Mouse (Mus musculus): ENCODE data around the gene Mief1. TPM values are rescaled to one million over a fixed set of nuclear protein-coding genes. Genes with fewer than 3 reads are reported as not detected.

Gene Mief1
- polyA plus RNA-seq, 1 experiment from 2014 or later: 37.7 TPM

DNA sequence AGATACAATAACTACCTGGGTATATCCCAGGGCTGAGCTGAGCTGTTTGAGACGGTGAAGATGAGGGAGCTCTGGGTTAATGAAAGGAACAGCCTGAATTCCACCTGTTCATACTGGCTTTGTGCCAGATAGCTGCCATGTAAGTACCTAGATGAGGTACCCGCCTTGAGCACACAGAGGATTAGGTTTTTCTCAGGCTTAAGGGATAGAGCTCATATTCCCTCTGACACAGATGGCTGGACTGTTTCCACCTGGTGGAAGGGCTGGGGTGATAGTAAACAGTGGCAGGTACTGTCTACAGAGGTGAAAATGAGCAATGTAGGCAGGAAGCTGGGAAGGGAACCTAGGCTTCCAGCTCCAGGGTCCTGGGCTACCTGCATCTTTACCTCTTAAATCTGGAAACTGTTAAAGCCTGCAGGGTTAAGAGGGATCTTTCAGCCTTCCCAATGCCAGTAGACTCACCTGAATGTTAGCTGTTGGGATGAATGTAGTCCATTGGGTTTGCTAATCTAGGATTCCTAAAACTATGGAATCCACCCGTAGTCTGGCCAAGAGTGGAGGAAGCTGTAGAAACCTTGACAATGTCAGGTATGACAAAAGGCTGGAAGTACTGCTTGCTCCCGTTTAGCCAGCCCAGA is 23.9 kb downstream of the Mief1 start:
- peak overlapping the region; percentile 100 for H3K9ac ChIP-seq
- H3K4me2 ChIP-seq: peak overlapping the region; percentile 99
- 37% methylated on average over 4 of the region's 4 CpGs for WGBS
- no peaks in the 10 kb centered on the region for H3K9me3 ChIP-seq
- no peak for ATAC-seq (ENCODE audit: low FRiP score)
- H3K27me3 ChIP-seq: no peaks in the 10 kb centered on the region
- H3K27ac ChIP-seq: peak overlapping the region; percentile 100
- H3K4me1 ChIP-seq (replicated peaks): peaks cover 50% of the 10 kb centered on the region
- peaks cover 44% of the 10 kb centered on the region for H3K36me3 ChIP-seq
- peak overlapping the region; percentile 100 for H3K4me3 ChIP-seq

DNA sequence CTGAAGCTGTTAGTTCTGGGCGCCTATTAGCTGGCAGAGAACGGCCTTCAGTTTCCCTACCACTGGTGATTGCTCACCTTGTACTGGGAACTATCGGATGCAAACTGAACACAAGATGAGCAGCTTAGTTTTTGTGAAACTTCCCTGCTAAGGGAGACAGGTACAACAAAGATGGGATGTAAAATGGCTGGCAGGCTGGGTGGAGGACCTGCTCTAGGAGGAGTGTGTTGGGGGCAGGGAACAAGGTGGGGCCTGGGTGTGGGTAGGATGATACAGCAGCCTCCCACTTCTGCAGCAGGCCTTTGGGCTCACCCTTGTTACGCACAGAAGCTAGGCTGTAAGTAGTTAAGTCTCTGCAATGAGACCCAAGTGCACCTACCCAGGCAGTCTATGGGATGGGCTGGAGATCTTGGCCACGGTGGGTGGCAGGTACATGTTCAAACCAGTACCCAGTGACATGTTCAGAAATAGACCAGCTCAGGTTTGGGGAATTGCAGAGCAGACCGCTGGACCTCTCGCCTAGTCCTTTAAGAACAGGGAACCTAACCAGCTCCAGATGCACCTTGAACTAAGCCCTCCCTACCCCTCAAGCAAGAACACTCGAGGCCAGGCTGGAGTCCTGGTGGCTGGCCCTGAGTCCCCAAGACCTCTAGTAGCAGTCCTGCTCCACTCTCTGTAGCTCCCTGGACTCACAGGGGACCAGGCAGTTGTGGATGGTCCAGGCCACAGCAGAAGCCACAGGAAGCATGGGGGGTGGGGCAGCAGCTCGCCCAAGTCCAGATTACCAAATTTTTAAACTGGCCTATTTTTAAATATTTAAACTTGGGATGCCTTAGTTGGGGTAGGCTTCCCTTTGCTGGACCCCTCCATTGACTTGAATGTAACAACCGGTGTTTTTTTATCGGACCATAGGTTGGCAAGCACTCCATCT is 24.7 kb downstream of the Mief1 start:
- Histone ChIP-seq H3K9ac (peak overlapping the region; percentile 100; the same call in 1 of the 2 replicates), H3K4me1 (replicated peaks) (peaks cover 56% of the 10 kb centered on the region), H3K9me3 (no peaks in the 10 kb centered on the region), H3K27ac (peak overlapping the region; percentile 100), H3K27me3 (no peaks in the 10 kb centered on the region), H3K4me2 (peak overlapping the region; percentile 99; the same call in 1 of the 2 replicates), H3K4me3 (0 out of 2 replicates have a peak overlapping the region, but pooled peaks have one; percentile 100), H3K36me3 (peaks cover 41% of the 10 kb centered on the region)
- WGBS: 75% methylated on average over 11 of the region's 11 CpGs
- no peak for ATAC-seq (ENCODE audit: low FRiP score)

DNA sequence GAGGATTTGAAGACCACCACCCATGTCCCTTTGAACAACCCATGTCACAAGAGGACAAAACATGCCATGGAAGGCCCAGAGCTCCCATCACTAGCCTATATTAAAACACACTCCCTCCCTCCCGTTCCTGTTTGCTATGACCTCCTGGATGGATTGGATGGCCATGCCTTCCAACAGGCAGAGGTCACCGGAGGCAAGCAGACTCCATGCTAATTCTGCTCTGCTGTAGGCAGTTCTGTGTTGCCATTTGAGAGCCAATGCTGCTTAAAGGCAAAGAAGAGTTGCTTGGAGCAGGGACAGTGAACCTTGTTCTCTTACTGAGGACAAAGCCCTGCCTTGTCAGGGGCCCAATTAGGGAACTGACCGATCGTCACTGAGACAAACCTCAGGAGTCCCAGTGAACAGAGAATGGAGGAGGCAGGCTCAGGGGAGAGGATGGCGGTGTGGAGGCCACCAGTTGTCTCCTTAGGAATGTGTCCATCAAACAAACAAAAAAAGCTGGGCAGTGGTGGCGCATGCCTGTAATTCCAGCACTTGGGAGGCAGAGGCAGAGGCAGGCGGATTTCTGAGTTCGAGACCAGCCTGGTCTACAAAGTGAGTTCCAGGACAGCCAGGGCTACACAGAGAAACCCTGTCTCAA is 25.7 kb downstream of the Mief1 start:
- H3K27ac ChIP-seq: 0 out of 2 replicates have a peak overlapping the region, but pooled peaks have one; percentile 100
- no peak overlapping the region for H3K4me3 ChIP-seq
- H3K9me3 ChIP-seq: no peaks in the 10 kb centered on the region
- 73% methylated on average over 8 of the region's 8 CpGs for WGBS
- H3K36me3 ChIP-seq: peaks cover 41% of the 10 kb centered on the region
- H3K4me2 ChIP-seq: no peak overlapping the region
- no peak for ATAC-seq (ENCODE audit: low FRiP score)
- H3K4me1 ChIP-seq (replicated peaks): peaks cover 50% of the 10 kb centered on the region
- H3K9ac ChIP-seq: peak overlapping the region; percentile 29; the same call in 1 of the 2 replicates
- H3K27me3 ChIP-seq: no peaks in the 10 kb centered on the region

DNA sequence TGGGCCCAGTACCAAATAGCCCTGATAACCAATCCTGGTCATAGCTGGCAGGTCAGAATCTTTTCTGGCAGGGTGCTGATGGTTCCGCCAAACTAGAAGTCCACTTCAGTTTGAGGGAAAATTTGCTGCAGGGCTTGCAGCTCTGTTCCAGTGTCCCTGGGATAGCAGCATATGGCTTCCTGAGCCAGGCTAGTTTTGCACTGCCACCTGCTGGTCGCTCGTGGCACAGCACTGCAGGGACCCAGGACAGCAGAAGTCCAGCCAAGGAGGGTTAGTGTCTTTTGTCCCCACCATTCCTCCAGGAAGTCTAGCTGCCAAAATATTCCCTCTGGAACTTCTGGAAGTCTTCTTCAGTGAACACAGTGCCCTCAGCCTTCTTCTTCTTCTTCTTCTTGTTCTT is 26.9 kb downstream of the Mief1 start:
- H3K4me3 ChIP-seq: no peak overlapping the region
- WGBS: 19% methylated on average over 3 of the region's 3 CpGs
- peaks cover 41% of the 10 kb centered on the region for H3K36me3 ChIP-seq

DNA sequence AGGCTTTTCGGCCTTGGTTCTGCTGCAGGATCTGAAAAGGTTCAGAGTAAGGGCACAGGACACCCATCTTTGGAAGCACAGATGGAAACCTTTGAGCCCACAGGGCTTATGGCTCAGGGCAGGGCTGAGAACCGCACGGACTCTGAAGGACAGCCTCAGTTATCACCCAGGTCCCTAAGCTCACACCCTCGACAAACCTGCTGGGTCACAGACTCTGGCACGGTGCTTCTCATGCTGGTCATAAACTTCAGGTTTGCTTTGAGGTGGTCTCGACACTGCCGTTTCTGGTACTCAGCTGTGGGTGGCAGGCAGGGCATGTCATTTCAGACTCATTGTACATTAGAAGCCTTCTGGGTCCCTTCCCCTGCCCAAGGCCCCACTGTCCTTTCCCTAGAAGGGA is 27.3 kb downstream of the Mief1 start:
- no peaks in the 10 kb centered on the region for H3K27me3 ChIP-seq
- no peak for ATAC-seq (ENCODE audit: low FRiP score)
- 86% methylated on average over 7 of the region's 7 CpGs for WGBS
- H3K4me3 ChIP-seq: no peak overlapping the region
- no peak overlapping the region for H3K9ac ChIP-seq
- no peak overlapping the region for H3K4me2 ChIP-seq
- peaks cover 41% of the 10 kb centered on the region for H3K36me3 ChIP-seq
- no peaks in the 10 kb centered on the region for H3K9me3 ChIP-seq
- peaks cover 52% of the 10 kb centered on the region for H3K4me1 ChIP-seq (replicated peaks)
- no peak overlapping the region for H3K27ac ChIP-seq

More for the DNA sequence above, 26.9 kb downstream of the Mief1 start:
- Histone ChIP-seq H3K9ac (no peak overlapping the region), H3K4me1 (replicated peaks) (peaks cover 52% of the 10 kb centered on the region), H3K4me2 (no peak overlapping the region), H3K27ac (0 out of 2 replicates have a peak overlapping the region, but pooled peaks have one; percentile 25), H3K27me3 (no peaks in the 10 kb centered on the region), H3K9me3 (no peaks in the 10 kb centered on the region)
- ATAC-seq (ENCODE audit: low FRiP score): no peak

DNA sequence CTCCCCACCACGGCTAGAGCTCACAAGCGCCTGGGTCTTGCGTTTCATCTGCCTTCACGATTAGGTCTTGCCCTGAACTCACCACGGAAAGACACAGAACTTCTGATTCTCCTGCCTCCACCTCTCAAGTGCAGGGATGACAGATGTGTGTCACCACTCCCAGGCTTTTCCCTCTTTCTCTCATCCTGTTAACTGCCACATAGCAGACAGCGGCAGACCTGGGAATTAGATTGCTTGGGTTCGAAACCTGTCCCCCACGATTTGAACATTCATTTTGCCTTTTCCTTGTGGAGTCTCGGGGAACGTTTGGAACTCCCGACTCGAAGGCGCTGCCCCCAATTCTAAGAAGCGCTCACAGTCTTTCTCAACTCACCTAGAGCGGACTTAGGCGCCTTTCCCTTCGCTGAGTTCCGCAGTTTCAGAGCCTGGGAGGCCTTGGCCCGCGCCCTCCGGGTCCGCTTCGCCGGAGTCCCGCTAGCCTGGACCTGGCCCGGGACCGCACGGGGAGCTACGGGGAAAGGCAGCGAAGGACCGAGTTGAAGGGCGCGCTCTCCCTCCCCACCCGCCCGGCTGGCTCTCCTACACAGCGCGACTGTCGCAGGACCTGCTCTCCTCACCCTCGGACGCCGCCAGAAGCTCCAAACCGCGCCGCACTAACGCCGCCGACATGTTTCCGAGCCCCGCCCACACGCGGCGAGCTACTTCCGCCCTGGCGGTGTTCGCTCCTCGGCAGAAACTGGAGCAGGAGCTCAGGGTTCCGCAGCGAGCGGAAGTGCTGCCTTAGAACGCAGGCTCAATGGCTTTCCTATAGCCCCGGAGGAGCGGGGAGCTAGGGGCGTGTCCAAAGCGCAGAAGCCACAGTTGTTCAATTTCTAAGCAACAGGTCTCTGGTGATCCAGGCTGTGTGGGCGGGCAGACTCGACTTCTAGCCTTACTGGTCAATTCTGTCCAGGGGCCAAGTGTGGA is 30.1 kb downstream of the Mief1 start, which contains the start of gene Rps19bp1:
Gene Rps19bp1 (minus strand): TSS at position 706 of the 966 bp plus-strand sequence.
- WGBS: 2% methylated on average over 65 of the region's 66 CpGs
- peak; percentile 88 for ATAC-seq (ENCODE audit: low FRiP score)

DNA sequence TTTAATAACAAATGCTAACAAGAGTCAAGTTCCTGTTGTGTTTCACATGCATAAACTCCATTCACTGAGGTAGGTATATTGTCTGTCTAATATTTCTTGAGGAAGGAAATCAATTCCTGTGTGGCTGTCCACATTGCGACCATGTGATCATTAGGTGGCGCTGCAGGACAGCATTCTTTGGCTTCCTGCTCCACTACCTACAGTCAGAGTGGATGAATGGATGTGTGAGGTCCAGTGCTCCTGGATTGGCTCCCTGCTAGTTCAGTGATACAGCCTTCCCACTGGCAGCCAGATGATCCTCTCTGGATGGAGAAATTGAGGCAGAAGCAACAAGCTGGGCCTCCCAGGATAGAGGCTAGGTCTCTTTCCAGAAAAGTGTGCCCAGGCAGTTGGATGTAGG is 32.5 kb downstream of the Mief1 start:
- Histone ChIP-seq H3K4me2 (no peak overlapping the region), H3K4me3 (no peak overlapping the region), H3K36me3 (no peaks in the 10 kb centered on the region), H3K27ac (no peak overlapping the region), H3K9me3 (no peaks in the 10 kb centered on the region; the same call in 1 of the 2 replicates), H3K27me3 (no peaks in the 10 kb centered on the region), H3K9ac (no peak overlapping the region; the same call in 1 of the 2 replicates), H3K4me1 (replicated peaks) (peaks cover 21% of the 10 kb centered on the region)
- 0 out of 2 replicates have a peak, but pooled peaks have one; percentile 55 for ATAC-seq (ENCODE audit: low FRiP score)
- 0% methylated on average over 2 of the region's 2 CpGs for WGBS

More for the DNA sequence above, 30.1 kb downstream of the Mief1 start, which contains the start of gene Rps19bp1:
- H3K36me3 ChIP-seq: peaks cover 14% of the 10 kb centered on the region
- H3K27ac ChIP-seq: peak within 1 kb of the TSS; percentile 69
- H3K27me3 ChIP-seq: no peaks in the 10 kb centered on the region
- peaks cover 25% of the 10 kb centered on the region for H3K4me1 ChIP-seq (replicated peaks)
- H3K4me2 ChIP-seq: peak within 1 kb of the TSS; percentile 87
- no peaks in the 10 kb centered on the region for H3K9me3 ChIP-seq
- H3K9ac ChIP-seq: peak within 1 kb of the TSS; percentile 87
- peak within 1 kb of the TSS; percentile 88 for H3K4me3 ChIP-seq

DNA sequence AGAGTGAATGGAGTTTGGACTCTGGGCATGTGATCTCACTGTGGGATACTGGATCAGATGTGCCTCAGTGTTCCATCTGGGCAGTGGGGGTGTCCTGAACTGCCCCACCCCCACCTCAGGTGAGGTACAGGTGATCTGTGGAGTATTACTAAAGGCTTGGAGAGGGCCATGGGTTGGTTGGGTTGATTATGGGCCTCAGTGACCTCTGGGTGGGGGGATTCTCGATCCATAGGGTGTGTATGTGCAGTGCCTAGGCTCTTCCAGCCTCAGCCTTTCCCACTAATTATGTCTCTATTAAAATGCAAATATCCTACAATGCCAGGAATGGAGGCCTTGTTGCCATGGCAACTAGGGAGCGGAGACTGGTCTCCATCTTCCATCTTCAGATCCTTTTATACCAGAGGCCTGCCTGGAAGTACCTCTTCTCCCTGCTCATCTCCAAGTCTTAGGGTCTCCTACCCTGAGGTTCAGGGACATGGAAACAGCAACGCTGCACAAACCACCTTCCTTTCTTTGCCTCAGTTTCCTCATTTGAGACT is 38.1 kb downstream of the Mief1 start:
- WGBS: 39% methylated on average over 3 of the region's 3 CpGs
- H3K27me3 ChIP-seq: peaks cover 14% of the 10 kb centered on the region
- H3K27ac ChIP-seq: no peak overlapping the region
- H3K9me3 ChIP-seq: no peaks in the 10 kb centered on the region; the same call in 1 of the 2 replicates
- H3K36me3 ChIP-seq: no peaks in the 10 kb centered on the region
- H3K9ac ChIP-seq: no peak overlapping the region
- no peak overlapping the region for H3K4me3 ChIP-seq
- no peak overlapping the region for H3K4me2 ChIP-seq
- peaks cover 19% of the 10 kb centered on the region for H3K4me1 ChIP-seq (replicated peaks)
- peak; percentile 49; the same call in 1 of the 2 replicates for ATAC-seq (ENCODE audit: low FRiP score)

DNA sequence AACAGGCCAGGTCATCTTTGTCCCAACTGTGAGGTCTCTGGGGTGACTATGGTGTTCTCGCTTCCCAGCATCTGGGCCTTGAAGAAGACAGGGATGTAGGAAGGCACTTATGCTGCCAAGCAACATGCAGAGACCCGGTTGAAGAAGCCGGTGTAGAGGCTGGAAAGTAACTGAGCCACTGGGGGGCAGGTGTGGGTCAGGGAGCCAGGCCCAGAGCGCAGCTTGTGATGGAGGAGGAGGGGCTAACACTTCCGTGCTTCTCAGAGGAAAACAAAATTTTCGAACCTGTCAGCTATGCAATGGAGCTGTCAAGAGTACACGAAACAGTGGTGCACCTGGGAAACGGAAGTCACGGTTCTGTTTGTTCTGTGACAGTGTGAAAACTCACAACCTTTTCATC is 43.3 kb downstream of the Mief1 start:
- WGBS: 47% methylated on average over 9 of the region's 9 CpGs
- ATAC-seq (ENCODE audit: low FRiP score): no peak

DNA sequence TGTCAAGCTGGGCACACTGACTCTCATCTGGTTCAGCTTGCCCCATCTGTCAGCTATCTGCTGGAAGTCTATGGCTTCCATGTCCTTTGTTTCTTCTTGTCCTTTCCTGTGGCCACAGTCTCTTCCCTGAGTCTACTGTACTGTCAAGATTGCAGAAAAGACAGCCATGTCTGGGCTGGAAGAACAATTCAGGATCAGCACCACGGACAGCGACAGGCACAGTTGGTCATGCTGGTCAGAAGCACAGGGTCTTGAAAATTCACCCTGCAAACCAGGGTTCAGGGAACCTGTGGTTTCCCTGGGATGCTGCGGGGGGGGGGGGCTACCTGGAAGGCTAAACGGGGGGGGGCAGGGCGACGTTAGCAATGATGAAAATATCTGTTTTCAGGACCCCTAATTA is 43.8 kb downstream of the Mief1 start:
- Histone ChIP-seq H3K9me3 (no peaks in the 10 kb centered on the region), H3K4me2 (no peak overlapping the region), H3K27me3 (peaks cover 21% of the 10 kb centered on the region), H3K9ac (no peak overlapping the region), H3K4me3 (no peak overlapping the region), H3K27ac (no peak overlapping the region), H3K36me3 (no peaks in the 10 kb centered on the region), H3K4me1 (replicated peaks) (peaks cover 28% of the 10 kb centered on the region)
- ATAC-seq (ENCODE audit: low FRiP score): no peak
- 5% methylated on average over 6 of the region's 6 CpGs for WGBS

More for the DNA sequence above, 43.3 kb downstream of the Mief1 start:
- Histone ChIP-seq H3K4me1 (replicated peaks) (peaks cover 31% of the 10 kb centered on the region), H3K9me3 (no peaks in the 10 kb centered on the region), H3K4me3 (no peak overlapping the region), H3K27me3 (peaks cover 20% of the 10 kb centered on the region), H3K27ac (no peak overlapping the region), H3K36me3 (no peaks in the 10 kb centered on the region), H3K9ac (no peak overlapping the region), H3K4me2 (no peak overlapping the region)
